Mouse (Mus musculus): Measurements from ENCODE around the gene Gm11027. TPM values are rescaled to one million over a fixed set of nuclear protein-coding genes. Genes with fewer than 3 reads are reported as not detected.
A peak's percentile ranks its signal among the peaks of the same experiment; 100 is the strongest.
"Not testable (repeated sequence)": the region's sequence is repeated elsewhere in the genome, so short reads cannot be mapped to it uniquely, and the experiment has no call there.

The Gm11027 gene
- polyA plus RNA-seq (2011; ENCODE audit: insufficient read length, low read depth, missing spikeins) = not detected in 2 replicates

GRCm38 (mm10) chr12:116275086-116275485 lies at the start of gene Gm11027:
Gm11027 (plus strand) TSS chr12:116275386.
- not testable (repeated sequence) for H3K4me3 ChIP-seq (ENCODE audit: insufficient read depth, low read length); H3K4me1 ChIP-seq (ENCODE audit: control insufficient read depth, insufficient read depth, low read length)

GRCm38 (mm10) chr12:116226289-116227057 lies 48.7 kb upstream of the Gm11027 start:
- Histone ChIP-seq H3K4me3 (ENCODE audit: insufficient read depth, low read length) (no peak overlapping the region), H3K4me1 (ENCODE audit: control insufficient read depth, insufficient read depth, low read length) (no peaks in the 10 kb centered on the region), H3K27ac (ENCODE audit: insufficient read depth, low read length) (no peak overlapping the region)
- TF ChIP-seq CTCF (IDR thresholded peaks at IDR 0.05; ENCODE audit: borderline replicate concordance, insufficient read depth, low read length) (no peak), POLR2A (IDR thresholded peaks at IDR 0.05; ENCODE audit: low read depth, low read length) (no peak)

More at GRCm38 (mm10) chr12:116275086-116275485, at the start of gene Gm11027:
- not testable (repeated sequence) for H3K27ac ChIP-seq (ENCODE audit: insufficient read depth, low read length)

GRCm38 (mm10) chr12:116229451-116229850 lies 45.7 kb upstream of the Gm11027 start:
- H3K4me1 ChIP-seq (ENCODE audit: control insufficient read depth, insufficient read depth, low read length) = no peaks in the 10 kb centered on the region; the same call in 1 of the 2 replicates
- TF ChIP-seq POLR2A (IDR thresholded peaks at IDR 0.05; ENCODE audit: low read depth, low read length) (no peak), CTCF (IDR thresholded peaks at IDR 0.05; ENCODE audit: borderline replicate concordance, insufficient read depth, low read length) (no peak)
- no peak overlapping the region for H3K27ac ChIP-seq (ENCODE audit: insufficient read depth, low read length)
- no peak overlapping the region for H3K4me3 ChIP-seq (ENCODE audit: insufficient read depth, low read length)

GRCm38 (mm10) chr12:116231612-116232011 lies 43.6 kb upstream of the Gm11027 start:
- H3K27ac ChIP-seq (ENCODE audit: insufficient read depth, low read length) = no peak overlapping the region
- H3K4me3 ChIP-seq (ENCODE audit: insufficient read depth, low read length) = no peak overlapping the region
- H3K4me1 ChIP-seq (ENCODE audit: control insufficient read depth, insufficient read depth, low read length) = no peaks in the 10 kb centered on the region; the same call in 1 of the 2 replicates
- no peak for TF ChIP-seq CTCF (IDR thresholded peaks at IDR 0.05; ENCODE audit: borderline replicate concordance, insufficient read depth, low read length)
- no peak for TF ChIP-seq POLR2A (IDR thresholded peaks at IDR 0.05; ENCODE audit: low read depth, low read length)

- H3K27ac ChIP-seq (ENCODE audit: insufficient read depth, low read length) = no peak overlapping the region
Measured at GRCm38 (mm10) chr12:116232061-116232460, 43.1 kb upstream of the Gm11027 start.

GRCm38 (mm10) chr12:116235356-116235755 lies 39.8 kb upstream of the Gm11027 start:
- H3K4me3 ChIP-seq (ENCODE audit: insufficient read depth, low read length) = no peak overlapping the region
- H3K27ac ChIP-seq (ENCODE audit: insufficient read depth, low read length) = no peak overlapping the region
- no peaks in the 10 kb centered on the region; the same call in 1 of the 2 replicates for H3K4me1 ChIP-seq (ENCODE audit: control insufficient read depth, insufficient read depth, low read length)
- TF ChIP-seq CTCF (IDR thresholded peaks at IDR 0.05; ENCODE audit: borderline replicate concordance, insufficient read depth, low read length) = no peak
- no peak for TF ChIP-seq POLR2A (IDR thresholded peaks at IDR 0.05; ENCODE audit: low read depth, low read length)

More at GRCm38 (mm10) chr12:116232061-116232460, 43.1 kb upstream of the Gm11027 start:
- Histone ChIP-seq H3K4me3 (ENCODE audit: insufficient read depth, low read length) (no peak overlapping the region), H3K4me1 (ENCODE audit: control insufficient read depth, insufficient read depth, low read length) (no peaks in the 10 kb centered on the region; the same call in 1 of the 2 replicates)
- TF ChIP-seq POLR2A (IDR thresholded peaks at IDR 0.05; ENCODE audit: low read depth, low read length) = no peak

GRCm38 (mm10) chr12:116236658-116237057 lies 38.5 kb upstream of the Gm11027 start:
- Histone ChIP-seq H3K4me3 (ENCODE audit: insufficient read depth, low read length) (no peak overlapping the region), H3K27ac (ENCODE audit: insufficient read depth, low read length) (no peak overlapping the region), H3K4me1 (ENCODE audit: control insufficient read depth, insufficient read depth, low read length) (no peaks in the 10 kb centered on the region; the same call in 1 of the 2 replicates)
- TF ChIP-seq CTCF (IDR thresholded peaks at IDR 0.05; ENCODE audit: borderline replicate concordance, insufficient read depth, low read length) (no peak), POLR2A (IDR thresholded peaks at IDR 0.05; ENCODE audit: low read depth, low read length) (no peak)

GRCm38 (mm10) chr12:116238370-116238769 lies 36.8 kb upstream of the Gm11027 start:
- no peaks in the 10 kb centered on the region for H3K4me1 ChIP-seq (ENCODE audit: control insufficient read depth, insufficient read depth, low read length)
- TF ChIP-seq CTCF (IDR thresholded peaks at IDR 0.05; ENCODE audit: borderline replicate concordance, insufficient read depth, low read length) (no peak), POLR2A (IDR thresholded peaks at IDR 0.05; ENCODE audit: low read depth, low read length) (no peak)
- no peak overlapping the region for H3K4me3 ChIP-seq (ENCODE audit: insufficient read depth, low read length)
- H3K27ac ChIP-seq (ENCODE audit: insufficient read depth, low read length) = no peak overlapping the region

GRCm38 (mm10) chr12:116238803-116239202 lies 36.4 kb upstream of the Gm11027 start:
- Histone ChIP-seq H3K4me1 (ENCODE audit: control insufficient read depth, insufficient read depth, low read length) (no peaks in the 10 kb centered on the region), H3K4me3 (ENCODE audit: insufficient read depth, low read length) (no peak overlapping the region), H3K27ac (ENCODE audit: insufficient read depth, low read length) (no peak overlapping the region)
- TF ChIP-seq POLR2A (IDR thresholded peaks at IDR 0.05; ENCODE audit: low read depth, low read length) = no peak
- TF ChIP-seq CTCF (IDR thresholded peaks at IDR 0.05; ENCODE audit: borderline replicate concordance, insufficient read depth, low read length) = no peak

- no peaks in the 10 kb centered on the region for H3K4me1 ChIP-seq (ENCODE audit: control insufficient read depth, insufficient read depth, low read length)
- no peak overlapping the region for H3K4me3 ChIP-seq (ENCODE audit: insufficient read depth, low read length)
- H3K27ac ChIP-seq (ENCODE audit: insufficient read depth, low read length) = peak overlapping the region; percentile 42; the same call in 1 of the 2 replicates
- TF ChIP-seq CTCF (IDR thresholded peaks at IDR 0.05; ENCODE audit: borderline replicate concordance, insufficient read depth, low read length) (no peak), POLR2A (IDR thresholded peaks at IDR 0.05; ENCODE audit: low read depth, low read length) (no peak)
Measured at GRCm38 (mm10) chr12:116244601-116245000, 30.6 kb upstream of the Gm11027 start.
